22 mouse cellular contexts compared by ENCODE assay signal in the genomic region with DNA sequence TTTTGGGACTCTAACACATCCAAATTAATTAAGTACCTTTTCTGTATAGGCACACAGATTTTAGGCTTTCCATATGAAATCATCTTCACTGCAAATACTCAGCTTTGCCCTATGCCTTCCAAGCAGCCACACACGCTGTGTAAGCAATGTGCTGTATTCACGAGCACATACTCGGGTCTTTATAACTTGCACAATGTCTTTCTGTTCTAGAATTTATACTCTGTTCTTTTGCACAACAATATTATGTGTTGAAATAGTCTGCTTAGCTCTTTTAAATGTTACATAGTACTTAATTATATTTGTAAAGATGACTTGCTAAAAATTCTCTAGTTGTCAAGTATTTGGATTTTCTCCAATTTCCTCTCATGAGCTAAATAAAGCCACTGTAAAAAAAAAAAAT. TPM values are rescaled to one million over a fixed set of nuclear protein-coding genes. Genes with fewer than 3 reads are reported as not detected.
A peak's percentile ranks its signal among the peaks of the same experiment; 100 is the strongest.
DNase-seq lines count a peak whose midpoint lies in the region; ATAC-seq and TF ChIP-seq lines count a peak whose summit lies in the region.
"Had no signal": no experiment of that assay in that cellular context is flagged by ENCODE, and none has a peak within 500 bp of the region (broad histone marks: within the 10 kb centered on the region; RNA-seq: fewer than 3 reads in every experiment).

No protein-coding gene starts in this region.

- H3K79me2 ChIP-seq in heart, adult 2 months (replicated peaks; ENCODE audit: control insufficient read depth, insufficient read depth, low read length), result no peaks in the 10 kb centered on the region

- H3K36me3 ChIP-seq in heart, adult 2 months (ENCODE audit: control insufficient read depth, insufficient read depth, low read length), result peaks cover 5% of the 10 kb centered on the region
- H3K36me3 ChIP-seq in heart, embryonic 12.5 days, result no peaks in the 10 kb centered on the region
- no peaks in the 10 kb centered on the region for H3K36me3 ChIP-seq in lung, embryonic 14.5 days (ENCODE audit: insufficient read depth)
- H3K36me3 ChIP-seq: embryonic facial prominence, embryonic 12.5 days had no signal

- ATAC-seq in heart, embryonic 12.5 days (ENCODE audit: insufficient number of reproducible peaks, low FRiP score), result no peak
- no peak for ATAC-seq in lung, embryonic 14.5 days (ENCODE audit: insufficient read depth)
- ATAC-seq: activated CD4-positive, CD25-positive, alpha-beta regulatory T cell, adult 4 months; forebrain, postnatal 0 days; hindbrain, embryonic 16.5 days; inflammation-experienced regulatory T-cells, adult 6 months; intestine, postnatal 0 days; Patski had no signal

- H3K27me3 ChIP-seq in heart, adult 2 months (ENCODE audit: control insufficient read depth, insufficient read depth, low read length), result no peaks in the 10 kb centered on the region
- no peaks in the 10 kb centered on the region for H3K27me3 ChIP-seq in heart, embryonic 12.5 days (replicated peaks)
- no peaks in the 10 kb centered on the region for H3K27me3 ChIP-seq in lung, embryonic 14.5 days (ENCODE audit: insufficient read depth, low read length)
- H3K27me3 ChIP-seq: CH12.LX; embryonic facial prominence, embryonic 12.5 days; Patski had no signal

- 50% methylated on average over 3 of the region's 3 CpGs for WGBS in heart, adult 2 months
- 86% methylated on average over 3 of the region's 3 CpGs for WGBS in heart, embryonic 12.5 days
- WGBS in lung, embryonic 14.5 days, result 55% methylated on average over 3 of the region's 3 CpGs

- H3K9ac ChIP-seq in heart, adult 2 months (ENCODE audit: low read depth, low read length), result no peak overlapping the region
- H3K9ac ChIP-seq in heart, embryonic 12.5 days, result no peak overlapping the region
- no peak overlapping the region for H3K9ac ChIP-seq in lung, embryonic 14.5 days
- H3K9ac ChIP-seq: embryonic facial prominence, embryonic 12.5 days; forebrain, postnatal 0 days had no signal

- intact Hi-C loops in heart, adult 2 months (cut with DNase I), result loop anchor here (10.0 kb wide), 2 partner anchors 348 to 402 kb away; no protein-coding TSS in a partner anchor

- H3K4me2 ChIP-seq in heart, embryonic 12.5 days, result no peak overlapping the region
- no peak overlapping the region for H3K4me2 ChIP-seq in lung, embryonic 14.5 days
- H3K4me2 ChIP-seq: embryonic facial prominence, embryonic 12.5 days had no signal

- no peak for TF ChIP-seq EP300 in heart, adult 2 months (IDR thresholded peaks at IDR 0.05; ENCODE audit: insufficient read depth, low read depth, low read length)

- no peak for TF ChIP-seq CTCF in heart, adult 2 months (IDR thresholded peaks at IDR 0.05)
- TF ChIP-seq CTCF in lung, embryonic 14.5 days (IDR thresholded peaks at IDR 0.05; ENCODE audit: low read depth), result no peak

- no peaks in the 10 kb centered on the region for H3K9me3 ChIP-seq in heart, embryonic 12.5 days (replicated peaks)
- H3K9me3 ChIP-seq in lung, embryonic 14.5 days (ENCODE audit: low read depth, low read length), result no peaks in the 10 kb centered on the region
- H3K9me3 ChIP-seq: embryonic facial prominence, embryonic 12.5 days had no signal

- H3K4me3 ChIP-seq in heart, adult 2 months, result no peak overlapping the region
- H3K4me3 ChIP-seq in heart, embryonic 12.5 days, result no peak overlapping the region
- no peak overlapping the region for H3K4me3 ChIP-seq in lung, embryonic 14.5 days (ENCODE audit: low read depth, low read length)
- H3K4me3 ChIP-seq: embryonic facial prominence, embryonic 12.5 days had no signal

- no peak for TF ChIP-seq POLR2A in heart, adult 2 months (IDR thresholded peaks at IDR 0.05; ENCODE audit: insufficient read depth, low read depth, low read length)

- H3K27ac ChIP-seq in heart, adult 2 months, result peak overlapping the region; percentile 74
- no peak overlapping the region for H3K27ac ChIP-seq in heart, embryonic 12.5 days (ENCODE audit: poor library complexity, severe bottlenecking)
- no peak overlapping the region for H3K27ac ChIP-seq in lung, embryonic 14.5 days (ENCODE audit: low read depth)
- H3K27ac ChIP-seq: embryonic facial prominence, embryonic 12.5 days had no signal

- peaks cover 6% of the 10 kb centered on the region for H3K4me1 ChIP-seq in heart, adult 2 months (ENCODE audit: control insufficient read depth, insufficient read depth, low read length)
- H3K4me1 ChIP-seq in heart, embryonic 12.5 days (replicated peaks), result no peaks in the 10 kb centered on the region
- no peaks in the 10 kb centered on the region for H3K4me1 ChIP-seq in lung, embryonic 14.5 days (ENCODE audit: insufficient read depth)
- H3K4me1 ChIP-seq: embryonic facial prominence, embryonic 12.5 days had no signal

- no peak for DNase-seq in heart, adult 2 months
- DNase-seq in lung, embryonic 14.5 days, result peak; percentile 41
- DNase-seq in lung, postnatal 14 days, result no peak
- peak; percentile 62 for DNase-seq in adipocyte (ENCODE audit: low spot score)
- DNase-seq in gonadal fat pad, adult 2 months (ENCODE audit: low read depth), result peak; percentile 20
- DNase-seq in adrenal gland, postnatal 14 days, result no peak
- DNase-seq: adrenal gland, adult 2 months; adrenal gland, postnatal 36 days; cerebellum, adult 11 months; cerebellum, adult 8-10 months; cerebellum, postnatal 25 days; forebrain, postnatal 0 days; gastrocnemius, postnatal 10 days; heart, postnatal 36 days had no signal

RNA-seq across cellular contexts. Expression of a gene that starts 29.8 kb away (rescaled TPM):
- total RNA-seq in heart, adult 2 months (2021), result 100 to 1,000 TPM in 1 of 2 experiments, 10 to 100 TPM in 1; 89.3 to 108 TPM
- polyA plus RNA-seq in heart, adult 2 months (2012; rRNA removed), result 69.7 and 129 TPM in 2 replicates
- polyA plus RNA-seq in heart, embryonic 12.5 days (2016; fragmentation: Nextera tagmentation; extraction: Ambion mirVana), result 1.7 and 2.1 TPM in 2 replicates
- 1.3 and 2.3 TPM in 2 replicates for polyA plus RNA-seq in lung, embryonic 14.5 days (2014; fragmentation: Nextera tagmentation; extraction: Ambion mirVana)
- polyA plus RNA-seq in gonadal fat pad, adult 2 months (2012; rRNA removed), result 114 and 212 TPM in 2 replicates
- total RNA-seq in adrenal gland, postnatal 14 days (2021), result 44.2 and 46.1 TPM in 2 replicates
- total RNA-seq: CH12.LX; forebrain, postnatal 0 days had no signal

Comparison
In these comparisons a context has a peak if more than half of its experiments do, and no peak if none do; other contexts are left out.
1. DNase-seq: peak in lung, embryonic 14.5 days (single experiment), adipocyte (single experiment) and gonadal fat pad, adult 2 months (single experiment); none in heart, adult 2 months (0 of 2), lung, postnatal 14 days (single experiment) and adrenal gland, postnatal 14 days (single experiment).
2. RNA of a gene that starts 29.8 kb away (polyA plus RNA-seq): 114 to 212 TPM in gonadal fat pad, adult 2 months and 69.7 to 129 TPM in heart, adult 2 months; 1.7 to 2.1 TPM in heart, embryonic 12.5 days and 1.3 to 2.3 TPM in lung, embryonic 14.5 days; every median in the first group is over 10 times any median in the second.